ENCODE assay signal across 8 mouse cellular contexts in the genomic region with DNA sequence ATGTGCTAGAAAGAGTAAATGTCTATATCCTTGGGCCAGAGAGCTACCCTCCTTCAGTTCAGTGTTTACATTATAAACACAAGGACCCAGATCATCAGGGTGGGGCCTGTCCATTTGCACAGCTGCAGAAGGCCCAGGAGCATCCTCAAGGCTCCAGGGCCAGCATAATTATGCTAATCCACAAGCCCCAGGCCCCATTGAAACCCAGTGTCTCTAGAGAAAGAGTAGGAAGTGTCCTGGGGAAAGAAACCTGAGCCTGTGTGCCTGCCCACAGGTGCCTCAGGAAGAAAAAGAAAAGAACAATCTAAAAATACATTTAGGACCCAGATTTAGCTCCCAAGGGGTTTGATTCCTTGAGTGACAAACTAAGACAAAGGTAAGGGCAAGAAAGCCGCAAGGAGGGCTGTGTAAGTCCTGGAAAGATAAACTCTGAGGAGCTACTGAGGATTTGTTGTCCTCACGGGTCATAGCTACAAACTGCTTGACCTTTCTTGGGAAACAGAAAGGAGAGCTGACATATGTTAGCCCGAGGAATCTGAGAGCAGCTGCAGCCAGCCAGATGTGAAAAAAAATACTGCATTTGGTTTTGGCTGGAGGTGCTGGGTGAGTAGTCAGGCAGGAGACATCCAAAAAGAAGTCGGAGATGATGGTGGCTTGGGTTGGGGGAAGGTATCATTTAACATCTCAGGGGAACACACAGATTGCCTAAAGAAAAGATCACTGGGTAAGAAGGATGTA. TPM values are rescaled to one million over a fixed set of nuclear protein-coding genes. Genes with fewer than 3 reads are reported as not detected.
DNase-seq lines count a peak whose midpoint lies in the region; ATAC-seq and TF ChIP-seq lines count a peak whose summit lies in the region.

No protein-coding gene starts in this region.

- H3K4me3 ChIP-seq in heart, embryonic 11.5 days (ENCODE audit: low read depth, low read length): no peak overlapping the region
- peak overlapping the region; percentile 14; the same call in 1 of the 2 replicates for H3K4me3 ChIP-seq in hindbrain, embryonic 12.5 days
- H3K4me3 ChIP-seq in midbrain, embryonic 13.5 days (replicated peaks): 0 out of 2 replicates have a peak overlapping the region, but pooled peaks have one; percentile 31

- H3K9ac ChIP-seq in heart, embryonic 11.5 days (ENCODE audit: low read depth, low read length): no peak overlapping the region
- H3K9ac ChIP-seq in hindbrain, embryonic 12.5 days: no peak overlapping the region
- no peak overlapping the region; the same call in 1 of the 2 replicates for H3K9ac ChIP-seq in midbrain, embryonic 13.5 days (replicated peaks)

- H3K36me3 ChIP-seq in heart, embryonic 11.5 days (ENCODE audit: control insufficient read depth, insufficient read depth, low read length): no peaks in the 10 kb centered on the region
- H3K36me3 ChIP-seq in hindbrain, embryonic 12.5 days: no peaks in the 10 kb centered on the region
- H3K36me3 ChIP-seq in midbrain, embryonic 13.5 days: no peaks in the 10 kb centered on the region

- peak overlapping the region; percentile 50 for H3K4me2 ChIP-seq in heart, embryonic 11.5 days
- H3K4me2 ChIP-seq in hindbrain, embryonic 12.5 days (replicated peaks): peak overlapping the region; percentile 45
- H3K4me2 ChIP-seq in midbrain, embryonic 13.5 days (replicated peaks): peak overlapping the region; percentile 53

- intact Hi-C loops in heart, postnatal 14 days (cut with DNase I): no loop called here

- no peak for TF ChIP-seq CTCF in brain, embryonic 14.5 days (IDR thresholded peaks at IDR 0.05; ENCODE audit: borderline replicate concordance, extremely low read depth, insufficient read depth, insufficient read length)

- no peak for TF ChIP-seq POLR2A in brain, embryonic 14.5 days (IDR thresholded peaks at IDR 0.05; ENCODE audit: borderline replicate concordance, extremely low read depth, insufficient read depth, insufficient read length, poor library complexity, severe bottlenecking)

- H3K4me1 ChIP-seq in heart, embryonic 11.5 days (ENCODE audit: control insufficient read depth, insufficient read depth, low read length): peaks cover 6% of the 10 kb centered on the region
- H3K4me1 ChIP-seq in hindbrain, embryonic 12.5 days: peaks cover 21% of the 10 kb centered on the region
- H3K4me1 ChIP-seq in midbrain, embryonic 13.5 days (replicated peaks): peaks cover 23% of the 10 kb centered on the region

- H3K9me3 ChIP-seq in heart, embryonic 11.5 days (replicated peaks; ENCODE audit: control insufficient read depth, low read length): no peaks in the 10 kb centered on the region
- no peaks in the 10 kb centered on the region for H3K9me3 ChIP-seq in hindbrain, embryonic 12.5 days (replicated peaks)
- no peaks in the 10 kb centered on the region for H3K9me3 ChIP-seq in midbrain, embryonic 13.5 days

- no peak for DNase-seq in heart, postnatal 14 days
- DNase-seq in brain, embryonic 14.5 days (ENCODE audit: low read depth): peak; percentile 9
- no peak for DNase-seq in spleen, adult 12 weeks (ENCODE audit: low spot score)
- no peak for DNase-seq in yolk sac, embryonic 10.5 days (ENCODE audit: low spot score)
- no peak for DNase-seq in ovary, postnatal 14 days (ENCODE audit: low spot score)

- no peak for ATAC-seq in heart, embryonic 11.5 days (replicated peaks; ENCODE audit: insufficient number of reproducible peaks, low FRiP score, low TSS enrichment)
- ATAC-seq in hindbrain, embryonic 12.5 days (ENCODE audit: low FRiP score): no peak
- peak; percentile 44; the same call in 1 of the 2 replicates for ATAC-seq in midbrain, embryonic 13.5 days

- no peak overlapping the region for H3K27ac ChIP-seq in heart, embryonic 11.5 days (ENCODE audit: low read depth, low read length)
- no peak overlapping the region for H3K27ac ChIP-seq in hindbrain, embryonic 12.5 days
- no peak overlapping the region for H3K27ac ChIP-seq in midbrain, embryonic 13.5 days

- WGBS in heart, embryonic 11.5 days (ENCODE audit: insufficient replicate concordance): 12% methylated on average over 4 of the region's 4 CpGs
- 16% methylated on average over 4 of the region's 4 CpGs for WGBS in hindbrain, embryonic 12.5 days
- 10% methylated on average over 4 of the region's 4 CpGs for WGBS in midbrain, embryonic 13.5 days

- no peaks in the 10 kb centered on the region for H3K27me3 ChIP-seq in heart, embryonic 11.5 days (ENCODE audit: control insufficient read depth, insufficient read depth, low read length)
- no peaks in the 10 kb centered on the region for H3K27me3 ChIP-seq in hindbrain, embryonic 12.5 days
- no peaks in the 10 kb centered on the region for H3K27me3 ChIP-seq in midbrain, embryonic 13.5 days

RNA-seq across cellular contexts. Expression of a gene that starts 7.8 kb away (rescaled TPM):
- polyA plus RNA-seq in heart, embryonic 11.5 days (2014; fragmentation: Nextera tagmentation; extraction: Ambion mirVana): 2.0 and 2.1 TPM in 2 replicates
- total RNA-seq in heart, postnatal 14 days (2021): 1 to 10 TPM; 5.6 to 9.0 TPM
- polyA plus RNA-seq in brain, embryonic 14.5 days (2012; rRNA removed): 1.7 and 2.7 TPM in 2 replicates
- polyA plus RNA-seq in hindbrain, embryonic 12.5 days (2016; fragmentation: Nextera tagmentation; extraction: Ambion mirVana): 5.5 and 6.4 TPM in 2 replicates
- 3.4 and 4.0 TPM in 2 replicates for polyA plus RNA-seq in midbrain, embryonic 13.5 days (2015; fragmentation: Nextera tagmentation; extraction: Ambion mirVana)

RNA-seq across cellular contexts. Expression of a gene that starts 35.0 kb away (rescaled TPM):
- polyA plus RNA-seq in heart, embryonic 11.5 days (2014; fragmentation: Nextera tagmentation; extraction: Ambion mirVana): 17.7 and 18.4 TPM in 2 replicates
- 10 to 100 TPM; 16.2 to 16.6 TPM for total RNA-seq in heart, postnatal 14 days (2021)
- polyA plus RNA-seq in brain, embryonic 14.5 days (2012; rRNA removed): 51.8 and 56.1 TPM in 2 replicates
- 31.2 and 39.3 TPM in 2 replicates for polyA plus RNA-seq in hindbrain, embryonic 12.5 days (2016; fragmentation: Nextera tagmentation; extraction: Ambion mirVana)
- 30.5 and 32.8 TPM in 2 replicates for polyA plus RNA-seq in midbrain, embryonic 13.5 days (2015; fragmentation: Nextera tagmentation; extraction: Ambion mirVana)
